Mouse (Mus musculus): ENCODE results near the gene Cbfa2t3. TPM values are rescaled to one million over a fixed set of nuclear protein-coding genes. Genes with fewer than 3 reads are reported as not detected.

Cbfa2t3 gene
- polyA plus RNA-seq, 1 experiment from 2014 or later = 2.4 TPM

GRCm38 (mm10) chr8:122654768-122655167 lies 44.1 kb downstream of the Cbfa2t3 start:
- no peaks in the 10 kb centered on the region for H3K9me3 ChIP-seq
- no peaks in the 10 kb centered on the region for H3K27me3 ChIP-seq (ENCODE audit: poor library complexity, severe bottlenecking)
- H3K4me1 ChIP-seq = peaks cover 61% of the 10 kb centered on the region
- no peak overlapping the region for H3K4me3 ChIP-seq
- DNase-seq (ENCODE audit: extremely low spot score, low spot score) = no peak
- 0 out of 2 replicates have a peak overlapping the region, but pooled peaks have one; percentile 25 for H3K27ac ChIP-seq
- WGBS = 76% methylated on average over 7 of the region's 7 CpGs
- H3K36me3 ChIP-seq (replicated peaks) = no peaks in the 10 kb centered on the region

GRCm38 (mm10) chr8:122652643-122653042 lies 46.3 kb downstream of the Cbfa2t3 start:
- H3K27ac ChIP-seq = no peak overlapping the region
- no peaks in the 10 kb centered on the region for H3K9me3 ChIP-seq
- 76% methylated on average over 6 of the region's 6 CpGs for WGBS
- no peak for DNase-seq (ENCODE audit: extremely low spot score, low spot score)
- H3K27me3 ChIP-seq (ENCODE audit: poor library complexity, severe bottlenecking) = no peaks in the 10 kb centered on the region
- H3K4me1 ChIP-seq = peaks cover 55% of the 10 kb centered on the region
- no peak overlapping the region for H3K4me3 ChIP-seq
- peaks cover 2% of the 10 kb centered on the region; the same call in 1 of the 2 replicates for H3K36me3 ChIP-seq (replicated peaks)

GRCm38 (mm10) chr8:122651326-122651921 lies 47.5 kb downstream of the Cbfa2t3 start:
- no peaks in the 10 kb centered on the region for H3K27me3 ChIP-seq (ENCODE audit: poor library complexity, severe bottlenecking)
- 0 out of 2 replicates have a peak overlapping the region, but pooled peaks have one; percentile 25 for H3K27ac ChIP-seq
- no peak overlapping the region for H3K4me3 ChIP-seq
- H3K36me3 ChIP-seq (replicated peaks) = peaks cover 2% of the 10 kb centered on the region; the same call in 1 of the 2 replicates
- peaks cover 48% of the 10 kb centered on the region for H3K4me1 ChIP-seq
- WGBS = 91% methylated on average over 16 of the region's 16 CpGs
- DNase-seq (ENCODE audit: extremely low spot score, low spot score) = no peak
- H3K9me3 ChIP-seq = no peaks in the 10 kb centered on the region

GRCm38 (mm10) chr8:122648192-122648970 lies 50.5 kb downstream of the Cbfa2t3 start:
- 68% methylated on average over 15 of the region's 15 CpGs for whole genome bisulfite sequencing
- H3K27me3 ChIP-seq (ENCODE audit: poor library complexity, severe bottlenecking) = no peaks in the 10 kb centered on the region
- H3K9me3 ChIP-seq = no peaks in the 10 kb centered on the region
- H3K4me1 ChIP-seq = peaks cover 39% of the 10 kb centered on the region
- H3K36me3 ChIP-seq (replicated peaks) = peaks cover 2% of the 10 kb centered on the region; the same call in 1 of the 2 replicates
- no peak for DNase-seq (ENCODE audit: extremely low spot score, low spot score)
- H3K4me3 ChIP-seq = no peak overlapping the region
- H3K27ac ChIP-seq = peak overlapping the region; percentile 16; the same call in 1 of the 2 replicates

- Histone ChIP-seq H3K4me1 (peaks cover 28% of the 10 kb centered on the region), H3K9me3 (no peaks in the 10 kb centered on the region), H3K27me3 (ENCODE audit: poor library complexity, severe bottlenecking) (no peaks in the 10 kb centered on the region), H3K36me3 (replicated peaks) (peaks cover 2% of the 10 kb centered on the region; the same call in 1 of the 2 replicates), H3K27ac (no peak overlapping the region), H3K4me3 (no peak overlapping the region)
- DNase-seq (ENCODE audit: extremely low spot score, low spot score) = no peak
- WGBS = 92% methylated on average over 16 of the region's 16 CpGs
Measured at GRCm38 (mm10) chr8:122646337-122646736, 52.6 kb downstream of the Cbfa2t3 start.

GRCm38 (mm10) chr8:122644175-122644954 lies 54.5 kb downstream of the Cbfa2t3 start:
- H3K4me1 ChIP-seq = peaks cover 30% of the 10 kb centered on the region

GRCm38 (mm10) chr8:122642071-122642470 lies 56.8 kb downstream of the Cbfa2t3 start:
- no peaks in the 10 kb centered on the region for H3K9me3 ChIP-seq
- H3K4me1 ChIP-seq = peaks cover 28% of the 10 kb centered on the region
- H3K27me3 ChIP-seq (ENCODE audit: poor library complexity, severe bottlenecking) = no peaks in the 10 kb centered on the region
- no peak overlapping the region for H3K4me3 ChIP-seq
- no peak for DNase-seq (ENCODE audit: extremely low spot score, low spot score)
- H3K27ac ChIP-seq = no peak overlapping the region
- WGBS = 78% methylated on average over 9 of the region's 9 CpGs
- no peaks in the 10 kb centered on the region for H3K36me3 ChIP-seq (replicated peaks)

More at GRCm38 (mm10) chr8:122644175-122644954, 54.5 kb downstream of the Cbfa2t3 start:
- H3K36me3 ChIP-seq (replicated peaks) = peaks cover 2% of the 10 kb centered on the region; the same call in 1 of the 2 replicates
- H3K9me3 ChIP-seq = no peaks in the 10 kb centered on the region
- DNase-seq (ENCODE audit: extremely low spot score, low spot score) = no peak
- WGBS = 78% methylated on average over 6 of the region's 6 CpGs
- H3K27ac ChIP-seq = no peak overlapping the region
- H3K4me3 ChIP-seq = no peak overlapping the region
- no peaks in the 10 kb centered on the region for H3K27me3 ChIP-seq (ENCODE audit: poor library complexity, severe bottlenecking)

- H3K4me3 ChIP-seq = no peak overlapping the region
- 84% methylated on average over 15 of the region's 15 CpGs for WGBS
- H3K4me1 ChIP-seq = peaks cover 28% of the 10 kb centered on the region
Measured at GRCm38 (mm10) chr8:122641406-122641805, 57.5 kb downstream of the Cbfa2t3 start.

GRCm38 (mm10) chr8:122640825-122641224 lies 58.1 kb downstream of the Cbfa2t3 start:
- no peak for DNase-seq (ENCODE audit: extremely low spot score, low spot score)
- no peaks in the 10 kb centered on the region for H3K27me3 ChIP-seq (ENCODE audit: poor library complexity, severe bottlenecking)
- H3K27ac ChIP-seq = no peak overlapping the region
- no peaks in the 10 kb centered on the region for H3K36me3 ChIP-seq (replicated peaks)
- H3K4me3 ChIP-seq = no peak overlapping the region
- WGBS = 92% methylated on average over 4 of the region's 4 CpGs
- no peaks in the 10 kb centered on the region for H3K9me3 ChIP-seq
- peaks cover 33% of the 10 kb centered on the region for H3K4me1 ChIP-seq

More at GRCm38 (mm10) chr8:122641406-122641805, 57.5 kb downstream of the Cbfa2t3 start:
- H3K9me3 ChIP-seq = no peaks in the 10 kb centered on the region
- H3K36me3 ChIP-seq (replicated peaks) = no peaks in the 10 kb centered on the region
- no peak for DNase-seq (ENCODE audit: extremely low spot score, low spot score)
- no peak overlapping the region for H3K27ac ChIP-seq
- no peaks in the 10 kb centered on the region for H3K27me3 ChIP-seq (ENCODE audit: poor library complexity, severe bottlenecking)

- no peaks in the 10 kb centered on the region for H3K27me3 ChIP-seq (ENCODE audit: poor library complexity, severe bottlenecking)
- H3K4me1 ChIP-seq = peaks cover 35% of the 10 kb centered on the region
- peak overlapping the region; percentile 53 for H3K27ac ChIP-seq
- 62% methylated on average over 16 of the region's 16 CpGs for WGBS
- 0 out of 2 replicates have a peak, but pooled peaks cover 3% of the 10 kb centered on the region for H3K36me3 ChIP-seq (replicated peaks)
- H3K4me3 ChIP-seq = no peak overlapping the region
- H3K9me3 ChIP-seq = no peaks in the 10 kb centered on the region
- no peak for DNase-seq (ENCODE audit: extremely low spot score, low spot score)
Measured at GRCm38 (mm10) chr8:122639521-122640248, 59.2 kb downstream of the Cbfa2t3 start.

- 88% methylated on average over 16 of the region's 16 CpGs for WGBS
- Histone ChIP-seq H3K36me3 (replicated peaks) (0 out of 2 replicates have a peak, but pooled peaks cover 8% of the 10 kb centered on the region), H3K27ac (no peak overlapping the region), H3K4me1 (peaks cover 35% of the 10 kb centered on the region), H3K4me3 (no peak overlapping the region), H3K27me3 (ENCODE audit: poor library complexity, severe bottlenecking) (no peaks in the 10 kb centered on the region), H3K9me3 (no peaks in the 10 kb centered on the region)
- no peak for DNase-seq (ENCODE audit: extremely low spot score, low spot score)
Measured at GRCm38 (mm10) chr8:122638601-122639000, 60.3 kb downstream of the Cbfa2t3 start.

GRCm38 (mm10) chr8:122637230-122637629 lies 61.7 kb downstream of the Cbfa2t3 start:
- Histone ChIP-seq H3K4me3 (no peak overlapping the region), H3K36me3 (replicated peaks) (0 out of 2 replicates have a peak, but pooled peaks cover 8% of the 10 kb centered on the region), H3K27ac (no peak overlapping the region), H3K4me1 (peaks cover 35% of the 10 kb centered on the region), H3K9me3 (no peaks in the 10 kb centered on the region), H3K27me3 (ENCODE audit: poor library complexity, severe bottlenecking) (no peaks in the 10 kb centered on the region)
- no peak for DNase-seq (ENCODE audit: extremely low spot score, low spot score)
- WGBS = 91% methylated on average over 9 of the region's 9 CpGs

All from forebrain, embryonic 10.5 days (tissue).